Mouse (Mus musculus) thymus, adult 18-20 months (tissue): ENCODE results near the gene Stat5a.

ENCODE experiments used
- DNase-seq, 2 experiments: peaks; one replicate each; pipeline ENCODE4 v3.0.0; 2022; ENCODE audit warnings: mixed read lengths in 2 of 2

The Stat5a gene

DNA sequence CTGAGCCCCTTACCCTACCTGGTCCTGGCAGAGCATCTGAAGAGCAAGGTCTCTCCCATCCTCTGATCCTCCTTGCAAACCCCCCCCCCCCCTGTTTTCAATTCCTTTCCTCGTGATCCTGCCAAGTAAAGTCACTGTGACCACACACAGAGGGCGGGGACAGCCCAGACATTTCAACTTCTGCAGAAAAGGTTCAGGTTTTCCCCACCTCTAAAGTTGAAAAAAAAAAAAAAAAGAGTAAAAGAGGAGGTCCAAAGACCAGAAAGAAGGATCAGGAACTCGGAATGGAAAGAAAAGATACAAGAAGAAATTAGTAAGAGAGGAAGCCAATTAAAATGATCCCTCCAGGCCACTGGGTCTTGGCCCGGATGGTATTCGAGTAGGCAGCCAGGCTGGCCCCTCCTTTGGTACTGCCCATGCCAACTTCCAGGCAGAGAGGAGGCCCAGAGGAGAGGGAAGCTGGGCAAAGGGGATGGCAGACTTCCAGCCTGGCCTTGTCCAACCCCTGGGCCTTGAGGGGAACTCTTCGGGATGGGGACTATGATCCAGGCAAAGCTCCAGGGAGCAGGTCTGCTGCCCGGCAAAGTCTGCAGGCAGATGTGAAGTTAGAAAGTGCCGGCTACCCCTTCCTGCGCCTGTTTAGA, at the start of gene Stat5a:
Gene Stat5a (plus strand): TSS at position 417 of the 644 bp plus-strand sequence.
- no peak for DNase-seq

DNA sequence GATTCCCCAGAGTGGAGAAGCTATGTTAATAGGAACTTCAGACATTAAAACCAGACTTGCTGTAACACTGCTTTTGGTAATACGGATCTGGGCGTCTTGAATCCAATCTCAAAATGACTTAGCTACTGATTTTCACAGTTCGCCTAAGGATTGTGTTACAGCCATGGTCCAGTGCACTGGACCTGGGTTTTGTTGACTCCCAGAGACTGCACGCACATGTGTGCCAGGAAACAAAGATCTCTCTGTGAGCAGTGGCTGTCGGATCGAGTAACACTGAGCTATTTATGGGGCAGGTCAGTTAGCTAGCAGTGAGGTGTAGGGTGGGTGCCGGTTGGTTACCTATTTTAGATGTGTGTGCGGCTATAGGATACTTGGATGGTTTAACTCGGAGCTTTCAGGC, 48.6 kb upstream of the Stat5a start:
- DNase-seq: no peak

GRCm38 (mm10) chr11:100811132-100811531, 48.0 kb upstream of the Stat5a start:
- DNase-seq: no peak

- DNase-seq: peak; percentile 70 to 86
Observed at GRCm38 (mm10) chr11:100814498-100814897, 44.7 kb upstream of the Stat5a start.

DNA sequence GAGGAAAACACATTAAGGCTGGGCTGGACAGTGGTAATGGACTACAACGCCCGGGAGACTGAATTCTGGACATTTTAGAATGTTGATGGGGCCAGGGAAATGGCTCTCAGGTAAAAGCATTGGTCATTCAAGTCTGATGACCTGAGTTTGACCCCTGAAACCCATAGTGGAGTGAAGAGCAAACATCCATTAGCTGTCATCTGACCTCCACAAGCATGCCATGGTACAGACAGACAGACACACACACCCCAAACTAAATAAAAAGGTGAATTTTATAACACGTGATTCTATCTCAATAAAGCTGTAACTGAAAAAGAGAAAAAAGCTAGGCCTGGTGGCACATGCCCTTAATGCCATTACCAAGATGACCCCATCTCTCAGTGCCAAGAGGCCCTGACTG, 42.8 kb upstream of the Stat5a start:
- DNase-seq: no peak

GRCm38 (mm10) chr11:100816801-100817200, 42.4 kb upstream of the Stat5a start:
- no peak for DNase-seq

DNA sequence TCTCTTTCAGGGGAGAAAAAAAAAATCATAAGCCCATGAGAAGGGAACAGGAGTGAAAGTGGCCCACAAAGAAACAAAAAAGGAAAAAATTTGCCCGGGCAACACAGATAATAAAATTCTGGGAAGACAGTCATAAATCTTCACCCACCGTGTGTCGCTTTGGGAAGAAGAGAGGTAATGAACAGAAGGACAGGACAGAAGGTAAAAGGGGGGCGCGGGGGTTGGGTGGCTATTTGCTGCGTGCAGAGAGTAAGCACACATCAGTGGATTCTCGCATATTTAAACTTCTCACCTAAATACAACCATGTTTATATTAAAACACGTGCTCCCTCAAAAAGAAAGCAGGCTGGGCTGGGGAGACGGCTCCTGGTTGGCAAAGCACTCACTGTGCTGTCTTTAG, 41.8 kb upstream of the Stat5a start:
- DNase-seq: no peak

- DNase-seq: no peak
Observed at GRCm38 (mm10) chr11:100818359-100819012, 40.7 kb upstream of the Stat5a start.

DNA sequence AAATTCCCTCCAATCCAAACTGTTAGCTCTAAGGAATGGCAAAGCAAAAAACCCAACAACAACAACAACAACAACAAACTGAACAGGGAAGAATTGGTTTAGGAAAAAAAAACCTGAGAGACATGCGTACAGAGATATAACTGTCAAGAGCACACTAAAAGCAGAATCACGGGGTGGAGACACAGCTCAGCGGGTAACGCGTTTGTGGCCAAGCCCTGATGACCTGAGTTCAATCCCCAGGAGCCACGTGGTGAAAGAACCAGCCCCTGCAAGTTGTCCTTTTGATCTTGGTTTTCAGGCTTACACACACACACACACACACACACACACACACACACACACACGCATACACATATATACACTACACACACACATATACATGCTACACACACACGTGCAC, 40.1 kb upstream of the Stat5a start:
- no peak for DNase-seq

- peak; percentile 54 to 75 for DNase-seq
Observed at GRCm38 (mm10) chr11:100819626-100820025, 39.5 kb upstream of the Stat5a start.

GRCm38 (mm10) chr11:100820047-100820446, 39.1 kb upstream of the Stat5a start:
- no peak for DNase-seq

DNA sequence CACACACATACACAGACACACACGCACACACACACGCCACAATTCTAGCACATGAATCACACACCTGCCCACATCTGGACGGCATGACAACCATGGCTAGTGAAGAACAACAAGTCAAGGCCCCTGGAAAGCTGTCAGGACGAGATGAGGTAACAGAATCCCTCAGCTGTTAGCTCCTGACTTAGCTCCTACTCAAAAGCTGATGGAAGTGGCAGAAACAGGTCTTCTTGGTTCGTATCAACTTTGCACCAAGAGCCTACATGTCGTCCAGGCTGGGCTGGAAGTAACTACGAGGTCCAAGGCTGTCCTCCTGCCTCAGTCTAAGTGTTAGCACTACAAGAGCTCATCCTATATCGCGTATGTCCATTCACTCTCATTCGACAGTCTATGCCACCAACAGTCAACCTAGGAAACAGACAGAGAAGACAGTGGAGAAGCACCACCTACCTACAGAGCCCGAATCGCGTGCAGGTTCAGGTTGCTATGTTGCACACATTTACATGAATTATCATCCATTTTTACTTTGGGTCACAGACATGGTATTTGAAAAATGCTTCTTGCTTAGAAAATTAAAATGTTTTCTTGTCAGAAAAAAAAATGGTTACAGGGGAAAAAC, 37.4 kb upstream of the Stat5a start:
- no peak for DNase-seq

DNA sequence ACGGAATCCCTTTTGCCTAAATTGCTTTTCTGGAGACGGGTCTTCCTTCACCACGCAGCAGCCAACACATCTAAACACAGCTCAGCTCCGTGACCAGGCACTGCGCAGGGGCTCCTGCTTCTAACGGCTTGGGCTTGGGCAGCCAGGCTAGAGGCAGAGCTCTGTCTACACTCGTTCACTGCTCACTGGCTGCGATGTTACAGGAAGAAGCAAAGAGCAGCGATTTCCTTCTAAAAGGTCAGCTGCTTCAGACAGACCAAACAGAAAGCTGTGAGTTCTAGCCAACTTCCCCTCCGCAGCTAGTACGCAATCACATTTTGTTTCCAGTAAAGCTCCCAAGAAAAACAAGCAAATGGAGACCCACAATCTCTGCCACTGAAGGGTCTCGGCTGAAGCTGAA, 36.8 kb upstream of the Stat5a start:
- DNase-seq: peak; percentile 47 to 73

DNA sequence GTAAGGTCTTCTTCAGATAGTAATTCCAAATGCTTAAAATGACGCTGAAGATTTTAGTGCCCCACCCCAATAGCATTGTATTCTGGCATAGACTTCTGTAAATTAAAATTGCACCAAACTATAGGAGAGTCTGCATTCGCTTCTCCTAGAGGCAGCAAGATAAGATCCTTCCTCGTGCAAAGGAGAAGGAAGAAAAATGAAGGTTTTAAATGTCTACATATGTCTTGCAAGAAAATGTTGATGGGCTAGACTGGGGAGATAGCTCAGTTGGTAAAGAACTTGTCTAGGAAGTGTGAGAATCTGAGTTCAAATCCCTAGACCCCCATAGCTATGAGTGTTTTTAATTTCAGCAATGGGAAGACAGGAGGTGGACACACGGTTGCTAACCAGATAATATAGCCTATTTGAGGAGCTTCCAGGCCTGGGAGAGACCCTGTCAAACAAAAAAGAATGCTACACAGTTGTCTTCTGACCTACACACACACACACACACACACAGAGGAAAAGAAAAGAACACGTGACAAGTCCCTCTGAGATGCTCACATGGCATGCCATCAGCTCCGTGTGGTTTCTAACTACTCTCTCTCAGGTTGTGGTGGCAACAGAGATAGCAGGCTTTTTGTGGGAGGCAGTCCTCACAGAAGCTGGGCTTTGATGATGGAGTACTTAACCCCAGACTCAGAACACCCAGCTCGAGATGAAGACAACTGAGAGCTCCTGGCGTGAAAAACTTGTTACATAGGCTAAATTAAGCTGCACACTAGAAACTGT, 35.4 kb upstream of the Stat5a start:
- DNase-seq: peak; percentile 63 to 86

DNA sequence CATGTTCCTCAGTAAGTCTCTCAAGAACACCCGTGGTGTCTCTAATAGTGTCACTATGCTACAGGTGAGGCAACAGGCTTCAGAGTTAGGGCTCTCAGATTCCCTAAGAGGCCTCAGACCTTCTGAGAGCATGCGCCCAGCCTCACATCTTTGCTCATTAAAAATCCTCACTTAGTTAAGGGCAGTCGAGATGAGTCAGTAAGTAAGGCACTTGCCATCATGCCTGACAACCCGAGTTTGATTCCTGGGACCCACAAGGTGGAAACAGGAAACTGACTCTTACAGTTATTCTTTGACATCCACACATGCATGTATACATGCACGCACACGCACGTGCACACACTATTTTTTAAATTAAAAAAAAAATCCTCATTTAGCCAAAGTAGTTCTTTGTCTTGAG, 34.7 kb upstream of the Stat5a start:
- DNase-seq: no peak

GRCm38 (mm10) chr11:100825451-100825850, 33.7 kb upstream of the Stat5a start:
- no peak for DNase-seq

GRCm38 (mm10) chr11:100826161-100826866, 32.8 kb upstream of the Stat5a start:
- no peak for DNase-seq

DNA sequence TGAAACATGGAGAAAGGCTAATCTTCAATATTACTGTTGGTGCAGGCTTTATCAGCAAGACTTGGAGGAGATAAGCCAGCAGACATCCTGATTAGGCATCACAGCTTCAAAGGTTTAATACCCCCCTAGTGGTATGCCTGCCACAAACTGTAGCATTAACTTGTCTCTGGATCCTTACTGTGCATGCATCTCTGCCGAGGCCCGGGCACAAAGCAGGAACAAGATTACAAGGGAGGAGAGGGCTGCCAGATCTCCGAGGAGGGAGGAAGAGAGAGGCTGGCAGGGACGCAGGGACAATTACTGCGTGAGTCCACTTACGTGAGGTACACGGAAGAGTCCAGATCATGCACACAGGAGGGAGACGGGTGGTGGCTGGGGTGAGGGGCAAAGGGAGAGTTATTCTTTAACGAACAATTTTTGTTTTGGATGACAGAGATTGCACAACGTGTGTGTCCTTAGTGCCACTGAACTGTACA, 30.4 kb upstream of the Stat5a start:
- no peak for DNase-seq

DNA sequence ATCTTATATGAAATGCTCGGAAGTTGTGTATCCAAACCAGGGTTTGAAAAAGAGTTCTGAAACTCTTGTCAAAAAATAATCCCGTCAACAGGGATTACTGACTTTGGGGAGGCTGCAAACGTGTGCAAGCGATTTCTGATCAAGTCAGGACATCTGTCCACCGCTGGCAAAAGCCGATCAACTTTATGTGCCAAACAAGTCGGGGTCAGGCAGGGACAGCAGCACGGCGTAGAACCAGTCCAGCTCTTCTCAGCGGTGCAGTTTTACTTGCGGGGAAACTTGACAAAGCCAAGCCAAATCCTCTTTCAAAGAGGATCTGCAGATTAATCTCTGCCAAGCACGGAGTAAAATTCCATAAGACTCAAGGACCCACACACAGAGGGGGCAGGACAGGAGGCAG, 29.5 kb upstream of the Stat5a start:
- DNase-seq: no peak

DNA sequence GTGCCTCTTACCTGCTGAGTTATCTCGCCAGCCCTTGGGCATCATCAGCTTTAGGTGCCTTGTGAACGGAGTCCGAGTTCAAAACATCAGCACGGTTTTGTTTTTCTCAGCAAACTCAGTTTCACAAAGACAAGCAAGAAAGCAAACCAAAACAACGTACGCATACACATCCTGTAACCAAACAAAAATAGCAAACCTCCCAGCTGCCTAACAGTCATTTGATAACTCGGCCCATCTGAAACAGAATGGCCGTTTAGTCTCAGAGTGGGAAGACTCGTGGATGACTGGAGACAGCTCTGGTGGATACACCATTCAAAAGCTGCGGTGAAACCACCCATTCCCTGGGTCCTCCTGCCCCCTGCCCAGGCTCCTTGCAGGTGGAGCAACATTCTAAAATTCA, 27.8 kb upstream of the Stat5a start:
- no peak for DNase-seq

DNA sequence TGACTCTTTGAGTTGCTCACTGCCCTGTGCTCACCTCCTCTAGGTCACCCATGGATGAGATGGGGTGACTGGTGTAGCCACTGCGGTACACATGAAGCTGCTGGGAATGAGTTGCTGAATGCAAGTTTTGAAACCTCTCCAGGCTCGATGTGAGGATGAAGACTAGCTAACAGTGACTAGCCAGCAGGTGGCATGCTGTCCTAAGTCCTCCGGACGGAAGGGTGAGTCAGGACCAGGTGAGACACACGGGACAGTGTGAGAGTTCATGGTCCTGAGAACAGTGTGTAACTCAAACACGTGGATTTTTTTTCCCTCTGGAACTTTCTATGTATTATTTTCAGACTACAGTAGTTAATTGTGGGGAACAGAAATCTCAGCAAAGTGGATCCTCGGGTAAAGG, 25.7 kb upstream of the Stat5a start:
- DNase-seq: no peak

- DNase-seq: no peak
Observed at GRCm38 (mm10) chr11:100836923-100837702, 22.0 kb upstream of the Stat5a start.
